Mouse (Mus musculus): ENCODE data around the gene Cenpl. TPM values are rescaled to one million over a fixed set of nuclear protein-coding genes. Genes with fewer than 3 reads are reported as not detected.
A peak's percentile ranks its signal among the peaks of the same experiment; 100 is the strongest.
"Not testable (repeated sequence)": the region's sequence is repeated elsewhere in the genome, so short reads cannot be mapped to it uniquely, and the experiment has no call there.

The Cenpl gene
- total RNA-seq (2021): 1 to 10 TPM; 2.8 to 3.8 TPM
- long read RNA-seq, experiment 1, partial matches to known transcripts: 0 of 4 reads
- long read RNA-seq, experiment 1, other reads (novel, unspliced or antisense): 1 of 4 reads
- long read RNA-seq, experiment 2, partial matches to known transcripts: 0 of 1 reads
- long read RNA-seq, experiment 2, other reads (novel, unspliced or antisense): 0 of 1 reads

DNA sequence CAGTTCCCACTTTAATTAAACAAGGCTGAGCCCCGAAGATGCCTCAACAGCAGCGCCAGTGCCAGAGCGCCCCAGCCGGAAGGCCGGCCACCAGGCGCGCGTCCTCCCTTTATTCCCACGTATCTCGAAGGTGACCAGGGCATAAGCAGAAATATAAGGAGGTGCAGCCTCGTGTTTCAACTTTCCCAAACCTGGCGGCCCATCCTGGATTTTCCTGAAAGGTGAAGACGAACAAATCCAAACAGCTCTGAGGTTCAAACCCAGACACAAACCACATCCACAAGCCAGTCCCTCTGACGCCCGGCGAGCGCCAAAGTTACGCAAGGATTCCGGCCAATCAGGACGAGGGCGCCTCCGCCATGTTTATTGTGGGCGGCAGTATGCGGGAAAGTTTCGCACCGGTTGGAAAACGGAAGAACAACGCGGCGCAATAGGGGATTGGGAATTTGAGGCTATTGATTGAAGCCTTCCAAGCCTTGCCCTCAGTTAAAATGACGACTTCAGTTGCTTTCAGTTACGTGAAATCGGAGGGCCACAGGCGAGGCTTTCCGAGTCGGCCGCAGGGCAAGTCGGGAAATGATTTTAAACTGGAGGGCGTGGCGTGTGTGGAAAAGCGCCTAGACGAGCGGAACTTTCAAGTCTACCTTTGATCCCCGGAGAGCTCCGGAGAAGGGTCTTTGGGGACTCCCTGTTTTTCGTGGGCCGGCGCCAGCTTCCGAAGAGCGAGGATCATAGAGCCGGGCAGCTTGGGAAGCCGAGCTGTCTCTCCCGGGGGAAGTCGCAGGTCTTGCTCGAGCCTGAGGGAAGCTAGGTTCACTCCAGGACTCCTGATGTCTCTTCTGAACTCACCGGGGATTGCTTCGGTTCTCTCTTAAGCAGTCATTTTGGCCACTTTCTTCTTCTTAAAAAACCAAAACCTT, at the start of gene Cenpl, which contains the start of gene Dars2:
TSS of gene Cenpl (plus strand) at position 362 of the 920 bp plus-strand sequence.
TSS of gene Dars2 (minus strand) at position 307 of the 920 bp plus-strand sequence.
- peak; percentile 96 to 98 for DNase-seq

DNA sequence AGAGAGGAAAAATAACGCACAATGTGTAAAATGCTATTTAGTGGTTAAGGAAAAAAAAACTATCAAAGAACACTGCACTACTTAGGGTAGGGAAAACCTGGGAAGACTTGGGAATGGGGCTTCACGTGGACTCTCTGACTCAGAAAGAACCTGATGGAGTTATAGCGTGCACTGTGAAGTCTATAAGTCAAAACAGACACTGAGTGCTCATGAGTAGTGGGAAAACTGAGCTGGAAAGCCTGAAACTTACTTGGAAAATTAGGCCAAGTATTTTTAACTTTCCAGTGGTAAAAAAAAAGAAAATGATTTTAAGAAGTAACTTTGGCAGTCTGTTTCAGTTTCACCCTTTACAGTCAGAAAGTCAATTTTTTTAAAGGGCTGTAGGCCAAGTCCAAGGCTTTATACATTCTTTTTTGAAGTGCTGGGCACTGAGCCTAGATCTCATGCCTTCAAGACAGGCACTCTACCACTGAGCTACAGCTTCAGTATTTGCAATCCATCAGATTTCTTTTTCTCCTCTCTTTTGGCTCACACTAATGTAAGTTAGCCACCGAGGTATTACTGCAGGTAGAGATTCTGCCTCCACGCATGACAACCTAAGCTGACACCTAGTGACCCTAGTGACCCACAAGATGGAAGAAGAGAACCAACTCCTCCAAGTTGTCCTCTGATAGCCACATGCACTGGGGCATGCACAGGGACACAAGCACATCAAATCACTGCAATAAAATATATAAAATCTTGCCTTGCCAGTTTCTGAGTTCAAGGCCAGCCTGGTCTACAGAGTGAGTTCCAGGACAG, 44.9 kb upstream of the Cenpl start:
- no peak for DNase-seq

DNA sequence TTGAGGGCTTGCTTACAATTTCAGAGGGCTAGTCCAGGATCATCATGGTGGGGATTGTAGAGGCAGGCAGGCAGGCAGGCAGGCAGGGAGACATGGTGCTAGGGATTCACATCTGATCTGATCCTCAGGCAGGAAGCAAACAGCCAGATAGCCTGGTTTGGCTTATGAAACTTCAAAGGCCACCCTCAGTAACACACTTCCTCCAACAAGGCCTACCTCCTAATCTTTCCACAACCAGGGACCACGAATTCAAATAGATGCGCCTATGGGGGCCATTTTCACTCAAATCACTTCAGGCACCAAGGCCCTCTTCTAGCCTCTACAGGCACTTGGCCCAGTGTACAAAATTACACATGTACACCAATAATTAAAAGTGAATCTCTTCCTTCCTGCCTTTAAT, 43.3 kb upstream of the Cenpl start:
- DNase-seq: no peak

DNA sequence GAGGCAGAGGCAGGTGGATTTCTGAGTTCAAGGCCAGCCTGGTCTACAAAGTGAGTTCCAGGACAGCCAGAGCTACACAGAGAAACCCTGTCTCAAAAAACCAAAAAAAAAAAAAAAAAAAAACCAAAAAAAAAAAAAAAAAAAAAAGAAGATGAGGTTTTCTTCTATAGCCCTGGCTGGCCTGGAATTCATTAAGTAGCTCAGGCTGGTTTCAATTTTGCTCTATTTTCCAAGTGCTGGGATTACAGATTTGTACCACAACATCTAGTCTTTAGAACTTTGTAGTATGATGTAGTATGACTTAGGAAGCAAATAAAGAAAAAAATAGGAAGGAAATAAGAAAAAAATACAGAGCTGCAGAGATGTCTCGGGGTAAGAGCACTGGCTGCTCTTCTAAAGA, 42.1 kb upstream of the Cenpl start:
- DNase-seq: not testable (repeated sequence)

DNA sequence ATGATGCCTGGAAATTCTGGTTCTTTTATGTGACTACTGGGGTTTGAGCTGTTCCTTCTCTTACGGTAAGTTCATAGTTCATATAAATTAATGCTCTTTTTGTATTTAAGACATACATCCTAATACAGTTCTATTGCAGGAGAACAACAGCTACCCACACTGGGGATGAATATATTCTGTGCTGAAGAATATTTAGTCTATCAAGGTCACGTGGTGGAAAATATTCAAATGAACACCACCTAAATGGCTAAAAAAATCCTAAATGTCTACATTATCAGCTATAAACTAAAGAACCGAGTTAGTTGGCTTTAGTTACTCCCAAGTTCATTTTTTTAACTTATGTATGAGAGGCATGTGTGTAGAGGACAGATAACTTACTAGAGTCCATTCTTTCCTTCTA, 40.5 kb upstream of the Cenpl start:
- no peak for DNase-seq

DNA sequence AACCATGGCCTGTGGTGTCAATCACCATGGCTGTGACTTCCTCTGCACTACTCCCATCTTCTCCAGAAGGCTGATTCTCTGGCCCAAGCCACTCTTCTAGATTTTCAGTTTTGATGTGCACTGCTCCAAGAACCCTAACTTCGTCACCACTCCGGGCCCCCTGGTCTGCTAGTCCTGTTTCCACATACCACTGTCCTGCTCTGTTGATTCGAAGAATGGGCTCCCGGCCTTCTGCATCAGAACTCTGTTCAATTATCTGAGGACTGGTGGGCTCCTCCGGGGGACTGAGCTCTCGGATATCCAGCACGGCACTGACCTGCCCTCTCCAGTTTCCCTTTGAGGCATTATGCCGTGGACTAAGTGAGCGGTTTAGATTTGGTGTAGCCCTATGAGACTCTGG, 38.6 kb upstream of the Cenpl start:
- DNase-seq: no peak

DNA sequence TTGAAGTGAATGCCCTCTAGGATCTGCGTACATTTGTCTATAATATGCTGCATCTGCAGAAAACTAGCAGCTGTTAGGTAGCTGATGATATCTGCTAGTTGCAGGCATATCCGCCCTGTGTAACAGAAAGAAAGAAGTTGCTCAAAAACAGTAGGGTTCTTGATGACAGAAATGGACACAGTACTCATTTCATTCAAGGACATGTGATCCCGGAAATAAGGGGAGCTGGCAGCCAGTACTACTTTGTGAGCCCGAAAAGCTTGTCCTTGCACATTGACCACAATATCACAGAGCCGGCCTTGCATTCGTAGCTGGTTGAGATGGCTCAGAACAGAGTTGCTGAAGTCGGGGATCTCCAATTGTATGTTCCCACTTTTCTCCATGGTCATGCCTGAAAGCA, 38.2 kb upstream of the Cenpl start:
- DNase-seq: peak; percentile 72 to 76

DNA sequence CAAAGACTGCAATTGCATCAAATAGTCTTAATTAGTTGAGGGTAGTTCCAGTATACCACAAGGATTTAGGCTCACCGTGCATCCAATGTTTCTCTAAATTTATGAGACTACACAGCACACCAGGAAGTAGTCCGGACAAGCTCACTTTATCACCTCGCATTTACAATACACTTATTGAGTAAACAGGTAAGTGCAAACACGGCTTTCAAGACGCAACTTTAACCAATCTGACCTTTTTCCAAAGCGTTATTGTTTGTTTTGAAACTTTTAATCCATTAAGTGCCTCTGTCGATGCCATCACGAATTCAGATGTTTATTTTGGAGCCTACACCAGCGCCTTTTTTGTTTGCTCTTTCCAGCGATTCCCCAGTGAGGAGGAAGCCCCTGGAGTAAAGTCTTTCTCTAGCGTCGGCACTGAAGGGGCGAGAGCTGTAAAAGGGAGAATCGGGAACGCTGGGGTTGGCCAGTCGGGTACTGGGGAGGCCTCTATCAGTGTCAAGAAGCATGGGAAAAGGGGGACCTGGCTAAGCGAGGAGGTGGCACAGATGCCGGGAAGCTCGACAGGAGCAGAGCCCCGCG, 36.6 kb upstream of the Cenpl start:
- DNase-seq: no peak

DNA sequence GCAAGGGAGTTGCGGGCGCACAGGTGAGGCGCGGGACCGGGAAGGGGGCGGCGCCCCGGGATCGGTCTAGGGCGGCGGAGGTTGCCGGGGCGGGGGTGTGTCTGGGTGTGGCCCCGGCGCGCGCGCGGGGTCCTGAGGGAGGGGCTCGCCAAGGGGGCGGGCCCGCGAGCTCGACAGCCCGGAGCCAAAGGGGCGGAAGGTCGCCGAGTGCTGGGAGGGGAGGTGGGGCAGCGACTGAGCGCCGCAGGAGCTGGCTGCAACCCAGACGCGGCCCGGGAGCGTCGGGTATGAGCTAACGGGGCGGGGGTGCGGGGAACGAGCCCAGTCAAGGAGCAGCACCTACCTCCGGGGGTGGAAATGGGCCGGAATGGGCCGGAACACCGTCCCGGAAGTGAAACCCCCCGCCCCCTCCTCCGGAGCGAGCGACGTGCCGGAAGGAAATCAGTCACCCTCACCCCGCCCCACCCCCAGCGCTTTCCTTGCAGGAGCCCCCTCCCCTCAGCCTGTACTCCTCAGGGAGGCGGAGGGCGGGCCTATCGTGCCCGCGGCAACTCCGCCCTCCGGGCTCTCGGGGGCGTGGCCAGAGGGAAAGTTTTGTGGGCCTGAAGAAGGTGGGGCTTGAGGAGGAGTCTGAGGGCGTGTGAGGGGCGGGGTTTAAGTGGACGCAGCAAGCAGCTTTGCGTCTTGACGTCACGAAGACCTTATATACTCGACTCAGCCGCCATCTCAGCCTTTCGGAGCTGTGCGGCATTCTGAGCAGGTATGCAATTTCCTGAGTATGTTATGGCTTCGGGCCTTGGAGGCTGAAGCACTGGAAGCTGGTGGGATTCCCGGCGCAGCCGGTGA, 35.9 kb upstream of the Cenpl start, which contains the start of gene Zbtb37:
TSS of gene Zbtb37 (minus strand) at position 415 of the 846 bp plus-strand sequence.
- DNase-seq: peak; percentile 98

DNA sequence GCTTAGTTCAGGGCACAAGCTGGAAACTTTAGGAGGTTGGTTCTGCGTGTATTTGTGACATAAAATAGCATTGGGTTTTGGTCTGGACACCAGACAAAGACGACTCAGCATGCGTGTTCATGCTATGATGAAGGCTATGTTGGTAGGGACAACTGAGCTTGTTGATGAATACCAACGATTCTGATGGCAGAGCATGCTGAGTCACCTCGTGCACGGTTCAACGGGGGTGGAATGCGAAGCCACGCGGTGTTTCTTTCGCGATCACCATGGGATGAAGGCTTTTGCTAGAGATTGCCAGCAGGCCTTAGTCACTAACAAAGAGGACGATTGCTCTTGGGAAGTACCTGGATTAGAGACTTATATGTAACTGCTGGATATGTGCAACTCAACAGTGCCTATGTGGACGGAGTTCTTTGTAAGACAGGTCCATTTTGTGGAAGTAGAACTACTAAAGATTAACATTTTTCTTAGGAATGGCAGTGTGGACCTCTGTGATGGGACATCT, 35.2 kb upstream of the Cenpl start:
- peak; percentile 40 to 44 for DNase-seq

DNA sequence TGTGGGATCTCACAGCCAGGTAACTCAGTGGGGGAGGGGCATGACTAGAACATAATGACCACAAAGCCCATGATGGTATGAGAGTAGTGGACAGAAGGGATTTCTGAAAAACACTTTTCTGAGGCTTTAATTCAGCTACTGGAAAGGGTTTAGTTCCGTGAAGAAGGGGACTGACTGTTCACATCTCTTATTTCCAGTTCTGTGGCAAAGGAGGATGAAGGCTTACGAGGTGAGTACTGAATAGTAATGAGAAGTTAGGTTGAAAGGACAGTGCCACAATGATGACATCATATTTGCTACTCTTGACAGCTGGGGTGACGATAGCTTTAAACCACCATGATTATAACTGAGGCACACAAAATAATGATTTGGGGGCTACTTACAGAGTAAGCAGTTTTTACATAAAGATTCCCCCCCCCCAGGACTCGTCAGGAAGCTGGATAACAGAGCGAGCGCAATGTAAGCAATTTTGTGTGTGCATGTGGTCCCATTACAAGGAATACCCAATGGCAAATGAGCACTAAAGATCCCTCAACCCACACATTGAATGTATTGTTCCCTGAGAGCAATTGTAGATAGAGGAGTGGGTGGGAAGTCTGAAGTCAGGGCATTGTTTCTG, 34.6 kb upstream of the Cenpl start:
- no peak for DNase-seq

DNA sequence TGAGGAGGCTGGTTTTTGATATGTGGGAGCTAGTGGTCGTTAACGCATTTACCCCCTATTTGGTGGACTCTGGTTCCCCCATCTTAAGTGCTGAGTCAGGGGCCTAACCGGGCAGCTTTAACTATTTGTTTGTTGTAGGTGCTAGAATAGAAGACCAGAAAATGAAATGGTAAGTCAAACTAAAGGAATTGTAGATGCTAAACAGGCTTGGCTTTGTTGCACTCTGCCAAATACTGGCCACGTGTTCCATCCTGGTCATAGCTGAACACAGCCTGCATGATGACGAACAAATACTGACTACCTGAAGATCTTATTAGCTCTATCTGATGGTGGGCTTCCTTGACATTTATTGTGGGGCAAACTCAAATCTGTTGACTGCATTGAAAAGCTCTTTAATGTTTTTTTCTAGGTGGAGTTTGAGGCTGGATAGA, 34.1 kb upstream of the Cenpl start:
- DNase-seq: peak in 1 of 2 experiments; percentile 27

DNA sequence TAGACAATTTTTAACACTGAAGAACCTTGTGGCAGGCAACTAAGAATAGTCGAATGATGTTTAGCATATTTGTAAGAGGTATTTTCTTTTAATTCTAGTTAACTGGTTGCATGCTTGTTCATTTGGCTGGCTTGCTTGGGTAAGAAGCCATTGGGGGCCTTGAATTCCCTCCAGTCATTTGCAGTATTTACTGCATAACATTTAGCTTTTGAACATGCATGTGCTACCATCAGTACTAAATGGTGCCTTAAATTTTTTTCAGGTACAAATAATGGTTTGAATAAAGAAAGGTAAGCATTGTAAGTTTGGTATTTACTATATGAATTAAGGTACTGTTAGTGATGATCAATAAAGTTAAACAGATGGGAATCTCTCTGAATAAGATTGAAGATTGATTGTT, 33.5 kb upstream of the Cenpl start:
- no peak for DNase-seq

DNA sequence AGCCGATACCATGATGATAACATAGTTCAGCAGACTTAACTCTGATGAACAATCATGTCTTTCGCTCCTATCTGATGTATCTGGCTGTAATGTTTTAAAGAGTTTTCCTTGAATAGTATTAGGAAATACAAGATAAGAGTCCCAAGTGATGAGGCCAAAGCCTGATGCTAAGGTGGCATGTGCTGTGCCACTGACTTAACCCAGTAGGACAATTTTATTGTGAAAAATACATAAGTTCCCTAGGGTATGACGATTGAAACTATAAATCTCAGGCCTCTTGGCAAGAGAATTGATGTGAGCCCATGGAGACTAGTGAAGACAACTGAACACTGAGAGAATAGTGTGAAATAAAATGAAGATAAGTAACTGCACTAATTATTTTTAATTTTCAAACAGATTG, 32.9 kb upstream of the Cenpl start:
- DNase-seq: no peak

DNA sequence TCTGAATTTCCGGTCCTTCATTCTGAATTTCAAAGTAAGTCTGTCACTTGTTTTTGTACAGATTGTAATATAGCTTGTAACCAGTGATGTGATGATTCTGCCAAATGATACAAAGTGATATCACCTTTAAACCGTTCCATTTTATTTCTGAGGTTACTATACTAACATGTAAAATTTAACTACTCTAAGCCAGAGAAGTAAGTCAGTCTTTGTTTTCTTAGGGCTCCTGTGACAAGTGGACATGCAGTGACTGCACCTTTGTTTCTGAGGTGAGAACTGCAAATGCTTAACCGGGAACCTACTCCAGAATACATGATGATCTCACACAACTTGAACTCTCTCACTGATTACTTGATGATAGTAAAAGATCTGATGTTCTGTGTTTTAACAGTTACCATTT, 32.5 kb upstream of the Cenpl start:
- no peak for DNase-seq

DNA sequence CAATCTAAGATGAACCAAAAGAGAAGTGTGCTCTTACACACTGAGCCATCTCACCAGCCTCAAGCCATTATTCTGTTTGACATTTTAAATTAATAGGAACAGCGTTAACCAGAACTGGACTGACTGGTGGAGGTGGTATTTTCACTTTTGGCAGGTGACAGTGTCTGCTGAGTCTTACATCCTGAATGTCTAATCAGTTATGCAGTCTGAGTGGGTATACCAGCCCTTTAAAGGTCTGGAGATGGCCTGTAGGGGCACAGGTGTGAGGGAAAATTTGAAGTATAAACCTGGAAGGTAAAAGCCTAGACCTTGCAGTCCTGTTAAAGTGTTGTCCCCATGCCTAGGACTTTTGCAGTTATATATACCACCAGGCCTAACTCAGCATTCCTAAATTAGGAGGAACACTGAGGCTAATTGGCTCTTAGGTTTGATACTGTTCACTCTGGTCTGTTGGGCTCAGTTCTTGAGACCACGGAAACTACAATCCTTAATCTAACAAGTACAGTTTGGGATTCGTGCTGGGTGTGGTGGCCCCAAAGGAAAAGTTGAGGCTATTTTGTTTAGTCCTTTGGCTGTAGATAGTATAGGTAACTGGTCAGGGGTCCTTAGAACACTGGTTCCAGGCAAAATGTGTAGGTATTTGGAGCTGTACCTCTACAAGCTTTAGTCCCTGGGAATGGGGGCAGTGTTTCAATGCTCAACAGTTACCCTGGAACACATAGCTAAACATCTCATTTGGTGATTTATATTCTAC, 31.4 kb upstream of the Cenpl start:
- DNase-seq: no peak

DNA sequence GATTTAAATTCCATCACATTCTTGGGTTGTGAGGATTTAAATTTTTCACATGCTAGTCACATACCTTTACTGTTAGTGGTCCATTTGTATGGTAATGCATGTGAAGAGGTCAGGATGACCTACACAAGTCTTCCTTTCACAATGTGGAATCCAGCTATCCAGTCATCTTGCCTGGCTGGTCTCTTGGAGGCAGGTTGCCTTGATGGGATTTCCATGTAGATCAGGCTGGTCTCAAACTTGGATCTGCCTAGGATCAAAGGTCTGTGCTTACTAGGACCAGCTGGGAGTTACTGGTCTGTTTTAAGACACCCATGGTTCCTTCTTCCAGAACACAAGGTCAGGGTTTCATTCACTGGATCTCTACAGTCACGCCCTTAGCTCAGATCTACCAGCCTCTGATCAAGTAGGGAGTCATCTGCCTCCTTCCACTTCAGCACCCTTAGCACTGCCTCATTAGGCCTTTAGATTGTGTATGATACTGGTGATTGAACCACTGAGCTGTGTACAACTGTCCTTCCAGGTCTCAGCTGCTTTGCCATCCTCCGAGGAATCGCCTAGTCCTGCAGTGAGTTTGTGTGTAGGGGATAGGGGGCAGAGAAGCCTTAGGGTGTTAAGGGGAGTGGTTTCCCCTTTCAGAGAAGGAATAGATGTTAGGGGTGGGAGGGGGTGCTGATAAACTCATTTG, 30.6 kb upstream of the Cenpl start:
- DNase-seq: no peak

DNA sequence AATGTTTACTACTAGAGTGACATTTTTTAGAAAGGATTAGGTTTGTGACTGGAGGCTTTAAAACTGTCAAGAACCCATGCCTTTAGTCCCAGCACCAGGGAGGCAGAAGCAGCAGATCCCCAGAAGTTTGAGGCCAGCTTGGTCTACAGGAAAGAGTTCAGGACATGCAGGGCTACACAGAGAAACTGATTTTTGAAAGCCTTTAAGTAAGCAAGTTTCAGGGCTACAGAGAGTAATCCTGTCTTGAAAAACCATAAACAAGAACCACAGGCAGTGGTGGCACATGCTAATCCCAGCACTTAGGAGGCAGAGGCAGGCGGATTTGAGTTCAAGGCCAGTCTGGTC, 30.1 kb upstream of the Cenpl start:
- no peak for DNase-seq

DNA sequence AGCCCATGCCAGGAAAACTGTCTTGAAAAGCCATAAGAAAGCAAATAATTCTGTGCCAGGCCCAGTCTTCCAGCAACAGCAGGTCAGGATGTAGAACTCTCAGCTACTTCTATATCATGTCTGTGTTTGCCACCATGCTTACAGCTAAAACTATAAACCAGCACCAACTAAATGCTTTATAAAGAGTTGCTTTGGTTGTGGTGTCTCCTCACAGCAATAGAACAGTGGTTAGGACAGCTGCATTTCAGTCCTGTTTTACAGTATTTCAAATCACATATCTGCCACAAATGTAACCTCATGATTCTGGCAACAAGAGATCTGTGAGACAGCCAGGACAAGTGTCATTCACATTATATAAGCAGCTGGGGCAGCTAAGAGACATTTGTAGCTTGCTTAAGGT, 29.7 kb upstream of the Cenpl start:
- no peak for DNase-seq
